Mouse (Mus musculus): ENCODE measurements around the gene Fam217b. TPM values are rescaled to one million over a fixed set of nuclear protein-coding genes. Genes with fewer than 3 reads are reported as not detected.

Fam217b gene
- total RNA-seq, 2 experiments from 2014 or later, result 52.6 to 55.5 TPM

- intact Hi-C loops (cut with DNase I), result no loop called here
Observed at GRCm38 (mm10) chr2:178430231-178430630, 15.9 kb downstream of the Fam217b start, which contains the start of gene Cdh26. TSS of gene Cdh26 (plus strand) at chr2:178430531.

GRCm38 (mm10) chr2:178433495-178433894 is 19.2 kb downstream of the Fam217b start:
- no peak for DNase-seq (ENCODE audit: low spot score in 2 of 2)
- intact Hi-C loops (cut with DNase I), result no loop called here

More at GRCm38 (mm10) chr2:178430231-178430630, 15.9 kb downstream of the Fam217b start, which contains the start of gene Cdh26:
- no peak for DNase-seq (ENCODE audit: low spot score in 2 of 2)

- intact Hi-C loops (cut with DNase I), result no loop called here
- no peak for DNase-seq (ENCODE audit: low spot score in 2 of 2)
Observed at GRCm38 (mm10) chr2:178433903-178434302, 19.6 kb downstream of the Fam217b start.

GRCm38 (mm10) chr2:178437311-178437710 is 23.0 kb downstream of the Fam217b start:
- intact Hi-C loops (cut with DNase I), result no loop called here
- DNase-seq (ENCODE audit: low spot score in 2 of 2), result no peak

GRCm38 (mm10) chr2:178449386-178449785 is 35.1 kb downstream of the Fam217b start:
- intact Hi-C loops (cut with DNase I), result no loop called here

GRCm38 (mm10) chr2:178450236-178450635 is 35.9 kb downstream of the Fam217b start:
- intact Hi-C loops (cut with DNase I), result no loop called here

More at GRCm38 (mm10) chr2:178449386-178449785, 35.1 kb downstream of the Fam217b start:
- DNase-seq (ENCODE audit: low spot score in 2 of 2), result no peak

GRCm38 (mm10) chr2:178450961-178451360 is 36.6 kb downstream of the Fam217b start:
- DNase-seq (ENCODE audit: low spot score in 2 of 2), result no peak
- intact Hi-C loops (cut with DNase I), result no loop called here

More at GRCm38 (mm10) chr2:178450236-178450635, 35.9 kb downstream of the Fam217b start:
- no peak for DNase-seq (ENCODE audit: low spot score in 2 of 2)

GRCm38 (mm10) chr2:178454664-178455516 is 40.6 kb downstream of the Fam217b start:
- intact Hi-C loops (cut with DNase I), result no loop called here
- no peak for DNase-seq (ENCODE audit: low spot score in 2 of 2)

GRCm38 (mm10) chr2:178457414-178457813 is 43.1 kb downstream of the Fam217b start:
- DNase-seq (ENCODE audit: low spot score in 2 of 2), result no peak
- intact Hi-C loops (cut with DNase I), result no loop called here

GRCm38 (mm10) chr2:178460353-178460752 is 46.0 kb downstream of the Fam217b start:
- intact Hi-C loops (cut with DNase I), result no loop called here
- no peak for DNase-seq (ENCODE audit: low spot score in 2 of 2)

- intact Hi-C loops (cut with DNase I), result no loop called here
- DNase-seq (ENCODE audit: low spot score in 2 of 2), result no peak
Observed at GRCm38 (mm10) chr2:178471546-178472480, 57.5 kb downstream of the Fam217b start.

GRCm38 (mm10) chr2:178473916-178474315 is 59.6 kb downstream of the Fam217b start:
- intact Hi-C loops (cut with DNase I), result no loop called here
- no peak for DNase-seq (ENCODE audit: low spot score in 2 of 2)

Other genes with a start within 250 kb of the Fam217b start
- 1 to 10 TPM in 1 of 2 experiments, under 1 TPM in 1; 0.79 to 1.3 TPM for gene Sycp2, start 6.8 kb upstream of the Fam217b start, total RNA-seq (2021)
- gene Ppp1r3d, start 52 bp upstream of the Fam217b start, total RNA-seq (2021), result 1 to 10 TPM; 8.1 to 8.9 TPM
- under 1 TPM in 1 of 2 experiments, not detected in 1; 0.15 TPM for gene Cdh26, start 16.0 kb downstream of the Fam217b start, total RNA-seq (2021)

All from left cerebral cortex, postnatal 36 days (tissue).